1 mouse cellular context compared by ENCODE assay signal in the genomic region with DNA sequence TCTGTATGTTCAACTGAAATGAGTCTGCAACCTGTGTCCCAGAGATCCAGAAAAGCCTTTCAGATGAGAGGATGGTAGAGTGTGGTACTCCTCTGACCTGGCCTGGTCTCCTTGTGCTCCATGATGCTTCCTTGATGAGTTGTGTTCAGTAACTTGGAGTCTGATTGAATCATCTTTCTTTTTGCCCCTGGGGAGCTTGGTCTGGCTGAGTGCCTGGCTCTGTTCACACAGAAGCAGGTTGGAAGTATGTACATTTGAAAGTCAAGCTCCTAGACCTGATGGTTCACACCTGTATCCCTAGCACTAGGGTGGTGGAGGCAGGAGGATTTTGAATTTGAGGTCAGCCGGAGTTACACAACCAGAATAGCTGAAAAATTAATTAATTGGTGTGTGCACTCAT.
TF ChIP-seq lines count a peak whose summit lies in the region.

No protein-coding gene starts in this region.

TF ChIP-seq in MEL, 35 proteins besides CTCF, POLR2A, EP300 and RAD21 (continued from another document):
- TF ChIP-seq JUND (IDR thresholded peaks at IDR 0.05; ENCODE audit: low read depth, low read length) = no peak
- TF ChIP-seq SIN3A (IDR thresholded peaks at IDR 0.05; ENCODE audit: low read length) = no peak
- TF ChIP-seq MAFK (IDR thresholded peaks at IDR 0.05; ENCODE audit: borderline replicate concordance, low read depth, low read length) = no peak
- TF ChIP-seq RCOR1 (IDR thresholded peaks at IDR 0.05; ENCODE audit: low read depth, low read length) = no peak
- TF ChIP-seq ZMIZ1 (IDR thresholded peaks at IDR 0.05; ENCODE audit: low read depth, low read length) = no peak
- TF ChIP-seq ZKSCAN1 (IDR thresholded peaks at IDR 0.05; ENCODE audit: low read depth, low read length) = no peak
- no peak for TF ChIP-seq MYC (IDR thresholded peaks at IDR 0.05; ENCODE audit: low read depth, low read length)
- TF ChIP-seq HCFC1 (IDR thresholded peaks at IDR 0.05; ENCODE audit: low read depth, low read length) = no peak
- TF ChIP-seq POLR2AphosphoS5 (IDR thresholded peaks at IDR 0.05; ENCODE audit: borderline replicate concordance, low read depth, low read length) = no peak
- TF ChIP-seq TAL1 (IDR thresholded peaks at IDR 0.05; ENCODE audit: low read length) = no peak
